Mouse (Mus musculus): ENCODE results near the gene Tlr2.
"Not testable (repeated sequence)": the region's sequence is repeated elsewhere in the genome, so short reads cannot be mapped to it uniquely, and the experiment has no call there.

Gene Tlr2

GRCm38 (mm10) chr3:83841095-83841850, at the start of gene Tlr2:
TSS of gene Tlr2 (minus strand) at chr3:83841767.
- peak; percentile 70 to 73 for DNase-seq (ENCODE audit: low spot score in 2 of 2)

DNA sequence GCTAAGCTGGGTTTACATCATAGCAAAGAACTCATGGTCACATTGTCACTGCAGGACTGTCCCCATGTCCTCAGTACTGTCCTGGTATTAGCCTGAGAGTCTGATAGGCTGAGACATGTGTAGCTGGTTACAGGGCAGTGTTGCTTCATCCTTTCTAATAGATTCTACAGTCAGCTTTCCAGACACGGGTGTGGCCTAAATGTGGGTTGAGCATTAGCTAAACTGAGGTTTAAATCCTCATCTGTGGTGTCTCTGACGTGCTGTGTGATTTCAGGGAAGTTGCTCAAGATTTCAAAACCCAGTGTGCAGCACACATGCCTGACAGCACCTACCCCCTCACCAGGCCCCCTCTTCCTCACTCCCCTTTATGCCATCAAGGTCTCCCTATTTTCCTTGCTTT, 43.6 kb upstream of the Tlr2 start:
- no peak for DNase-seq (ENCODE audit: low spot score in 2 of 2)

- DNase-seq (ENCODE audit: low spot score in 2 of 2), result not testable (repeated sequence)
Measured at GRCm38 (mm10) chr3:83879261-83880050, 37.9 kb upstream of the Tlr2 start.

DNA sequence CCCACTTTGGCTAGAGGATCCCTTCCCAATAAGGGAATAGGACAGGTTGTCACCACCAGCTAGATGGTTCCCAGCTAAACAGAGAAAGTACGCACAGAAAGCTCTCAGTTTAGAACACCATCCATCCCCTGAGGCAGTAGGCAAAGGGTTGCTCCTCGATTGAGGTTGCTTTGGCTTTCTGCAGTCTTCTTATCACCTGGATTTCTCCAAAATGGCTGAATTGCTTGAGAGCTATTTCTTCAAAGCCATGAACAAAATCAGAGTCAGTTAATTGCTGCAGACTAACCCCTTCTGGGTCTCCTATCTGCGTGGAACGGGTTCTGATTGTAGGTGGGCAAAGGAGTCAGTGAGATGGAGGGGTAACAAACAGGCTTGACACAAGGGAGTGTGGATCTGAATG, 37.2 kb upstream of the Tlr2 start:
- DNase-seq (ENCODE audit: low spot score in 2 of 2), result no peak

- no peak for DNase-seq (ENCODE audit: low spot score in 2 of 2)
Measured at GRCm38 (mm10) chr3:83876299-83876698, 34.7 kb upstream of the Tlr2 start.

GRCm38 (mm10) chr3:83875078-83875477, 33.5 kb upstream of the Tlr2 start:
- DNase-seq (ENCODE audit: low spot score in 2 of 2), result not testable (repeated sequence)

GRCm38 (mm10) chr3:83872853-83873252, 31.3 kb upstream of the Tlr2 start:
- not testable (repeated sequence) for DNase-seq (ENCODE audit: low spot score in 2 of 2)

GRCm38 (mm10) chr3:83871962-83872361, 30.4 kb upstream of the Tlr2 start:
- DNase-seq (ENCODE audit: low spot score in 2 of 2), result not testable (repeated sequence)

GRCm38 (mm10) chr3:83871559-83871958, 30.0 kb upstream of the Tlr2 start:
- not testable (repeated sequence) for DNase-seq (ENCODE audit: low spot score in 2 of 2)

GRCm38 (mm10) chr3:83869776-83870175, 28.2 kb upstream of the Tlr2 start:
- no peak for DNase-seq (ENCODE audit: low spot score in 2 of 2)

- DNase-seq (ENCODE audit: low spot score in 2 of 2), result not testable (repeated sequence)
Measured at GRCm38 (mm10) chr3:83867026-83867425, 25.5 kb upstream of the Tlr2 start.

DNA sequence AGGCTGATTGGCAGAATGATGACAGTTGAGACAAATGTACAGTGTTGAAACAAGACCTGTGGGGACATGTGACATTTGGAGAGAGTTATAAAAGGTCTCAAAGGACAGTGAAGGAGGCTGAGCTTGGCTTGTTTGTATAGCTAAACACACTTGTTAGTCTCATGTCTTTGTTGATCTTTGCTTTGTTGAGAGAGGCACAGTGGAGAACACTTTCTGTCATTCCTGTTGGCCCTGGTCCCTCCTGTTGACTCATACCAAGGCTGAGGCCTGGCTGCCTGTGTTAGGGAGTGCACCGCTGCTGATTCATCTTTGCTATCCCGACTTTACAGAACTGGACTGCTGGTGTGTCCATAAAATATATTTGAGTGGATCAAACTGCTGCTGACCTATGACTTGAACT, 23.6 kb upstream of the Tlr2 start:
- peak in 1 of 2 experiments; percentile 42 for DNase-seq (ENCODE audit: low spot score in 2 of 2)

GRCm38 (mm10) chr3:83864064-83864548, 22.5 kb upstream of the Tlr2 start:
- DNase-seq (ENCODE audit: low spot score in 2 of 2), result no peak

DNA sequence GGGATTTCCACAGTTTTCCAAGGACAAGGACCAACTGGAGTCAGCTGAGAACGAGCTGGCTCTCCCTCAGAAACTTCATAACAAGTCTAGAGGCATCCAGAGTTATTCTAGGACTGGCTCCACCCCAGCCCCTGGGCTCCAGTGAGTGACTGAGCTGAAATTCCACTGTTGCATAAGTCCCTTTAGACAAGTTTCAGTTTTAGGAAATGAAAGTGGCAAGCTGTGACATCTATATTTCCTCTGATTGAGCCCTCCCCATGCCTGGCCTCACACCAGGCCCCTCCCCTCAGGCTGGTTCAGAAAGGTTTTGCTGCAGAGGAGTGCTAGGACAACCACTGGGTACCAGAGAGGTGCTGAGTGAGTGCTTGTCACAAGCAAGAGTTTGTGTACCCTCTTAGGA, 21.4 kb upstream of the Tlr2 start:
- DNase-seq (ENCODE audit: low spot score in 2 of 2), result peak in 1 of 2 experiments; percentile 53

GRCm38 (mm10) chr3:83859595-83859994, 18.0 kb upstream of the Tlr2 start:
- DNase-seq (ENCODE audit: low spot score in 2 of 2), result no peak

- DNase-seq (ENCODE audit: low spot score in 2 of 2), result no peak
Measured at GRCm38 (mm10) chr3:83859071-83859470, 17.5 kb upstream of the Tlr2 start.

DNA sequence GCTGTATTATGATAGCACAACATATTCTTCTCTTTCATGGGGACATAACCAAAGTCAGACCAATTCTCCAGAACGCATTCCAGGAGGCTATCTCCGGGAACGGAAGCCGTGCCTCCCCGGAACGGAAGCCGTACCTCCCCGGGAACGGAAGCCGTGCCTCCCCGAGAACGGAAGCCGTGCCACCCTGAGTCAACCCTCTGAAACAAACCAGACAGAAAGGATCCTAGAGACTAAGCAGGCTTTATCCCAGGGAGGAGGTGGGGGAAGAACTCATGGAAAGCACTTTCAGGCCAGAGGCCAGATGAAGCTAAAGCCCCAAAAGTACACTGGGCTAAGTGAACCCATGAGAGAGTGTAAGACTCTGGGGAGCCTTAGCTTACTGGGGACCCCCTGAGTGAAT, 16.1 kb upstream of the Tlr2 start:
- no peak for DNase-seq (ENCODE audit: low spot score in 2 of 2)

- no peak for DNase-seq (ENCODE audit: low spot score in 2 of 2)
Measured at GRCm38 (mm10) chr3:83855643-83856042, 14.1 kb upstream of the Tlr2 start.

DNA sequence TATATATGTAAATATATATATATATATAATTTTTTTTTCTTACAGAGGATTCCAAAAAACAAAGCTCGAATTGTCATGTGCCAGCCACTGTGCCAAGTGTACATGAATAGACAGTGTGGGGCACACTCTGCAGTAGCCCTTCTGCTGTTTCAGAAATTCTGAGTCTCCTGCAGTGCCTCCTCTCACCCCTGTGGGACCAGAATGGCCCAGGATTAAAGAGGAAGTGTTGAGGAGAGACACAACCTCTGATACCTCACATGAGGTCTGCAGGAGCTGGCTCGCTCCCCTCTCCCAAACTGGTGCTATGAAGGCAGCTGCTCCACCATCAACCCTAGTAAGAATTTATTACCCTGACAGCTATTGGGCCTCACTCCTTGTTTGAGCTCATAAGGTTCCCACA, 7.8 kb upstream of the Tlr2 start:
- DNase-seq (ENCODE audit: low spot score in 2 of 2), result no peak

- no peak for DNase-seq (ENCODE audit: low spot score in 2 of 2)
Measured at GRCm38 (mm10) chr3:83844766-83845520, 3.4 kb upstream of the Tlr2 start.

DNA sequence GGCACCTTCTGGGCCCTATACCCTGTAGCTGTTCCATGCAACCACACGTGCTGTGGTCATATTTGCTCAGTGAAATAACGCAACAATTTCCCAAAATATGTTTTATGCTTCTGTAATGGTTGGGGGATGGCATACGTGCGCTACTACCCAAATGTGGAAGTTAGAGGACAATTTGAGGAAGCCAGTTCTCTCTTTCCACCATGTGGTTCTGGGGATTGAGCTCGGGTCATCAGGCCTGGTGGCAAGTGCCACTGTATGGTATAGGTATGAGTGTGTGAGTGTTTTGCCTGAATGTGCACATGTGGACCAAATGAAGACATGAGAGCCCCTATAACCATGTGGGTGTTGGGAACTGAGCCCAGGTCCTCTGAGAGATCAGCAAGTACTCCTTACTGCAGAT, 2.1 kb downstream of the Tlr2 start:
- DNase-seq (ENCODE audit: low spot score in 2 of 2), result no peak

DNA sequence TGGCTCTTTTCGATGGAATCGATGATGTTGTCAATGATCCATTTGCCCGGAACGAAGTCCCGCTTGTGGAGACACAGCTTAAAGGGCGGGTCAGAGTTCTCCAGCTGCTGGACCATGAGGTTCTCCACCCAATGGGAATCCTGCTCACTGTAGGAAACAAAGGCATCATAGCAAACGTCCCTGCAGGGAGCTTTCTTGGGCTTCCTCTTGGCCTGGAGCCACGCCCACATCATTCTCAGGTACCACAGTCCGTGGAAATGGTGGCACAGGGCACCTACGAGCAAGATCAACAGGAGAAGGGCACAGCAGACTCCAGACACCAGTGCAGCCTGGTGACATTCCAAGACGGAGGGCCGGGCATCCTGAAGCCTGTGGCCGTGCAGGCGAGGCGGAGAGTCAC, 4.9 kb downstream of the Tlr2 start:
- no peak for DNase-seq (ENCODE audit: low spot score in 2 of 2)

All from urinary bladder, postnatal 4 days (tissue).